Mouse (Mus musculus): Measurements from ENCODE around the gene Ndufb4.
"Not testable (repeated sequence)": the region's sequence is repeated elsewhere in the genome, so short reads cannot be mapped to it uniquely, and the experiment has no call there.

Ndufb4 gene

DNA sequence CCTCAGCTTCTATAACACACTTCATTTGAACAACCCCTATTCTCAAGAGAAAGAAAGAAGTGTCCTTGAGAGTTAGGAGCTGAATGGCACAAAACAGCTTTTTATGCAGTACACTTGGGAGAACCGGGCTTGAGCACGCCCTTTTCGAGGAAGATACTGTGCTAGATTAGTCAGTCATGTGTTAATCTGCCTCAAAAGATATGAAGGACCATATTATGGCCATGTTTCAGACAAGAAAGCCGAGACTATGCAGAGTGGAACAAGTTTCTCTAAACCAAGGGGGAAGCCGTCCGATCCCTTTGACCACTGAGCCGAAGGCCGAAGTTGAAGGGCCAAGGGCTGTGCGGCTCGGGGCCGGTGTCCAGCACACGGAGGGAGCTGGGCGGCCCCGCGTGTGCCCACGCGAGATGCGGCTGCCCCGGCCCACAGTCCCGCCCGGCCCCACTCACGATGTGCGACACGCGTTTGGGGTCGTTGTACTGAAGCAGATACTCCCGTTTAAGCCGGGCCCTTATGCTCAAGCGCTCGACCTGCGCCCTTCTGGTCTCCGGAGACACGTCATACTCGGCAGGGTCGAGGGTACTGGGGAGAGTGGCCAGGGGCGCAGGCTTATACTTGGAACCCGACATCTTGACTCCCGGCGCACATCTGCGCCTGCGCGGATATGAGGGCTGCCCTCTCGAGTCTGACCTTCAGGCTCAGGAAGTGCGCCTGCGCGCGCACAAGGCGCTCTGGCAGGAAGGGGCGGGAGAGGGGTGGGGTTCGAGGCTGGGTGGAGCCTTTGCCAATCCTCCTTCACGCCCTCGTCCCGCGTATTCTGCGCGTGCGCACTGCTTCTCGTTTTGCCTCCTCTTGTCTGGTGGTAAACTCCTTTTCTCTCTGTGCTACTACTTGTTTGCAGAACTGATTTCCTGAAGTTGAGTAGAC, at the start of gene Ndufb4:
TSS of gene Ndufb4 (minus strand) at position 723 of the 927 bp plus-strand sequence.
- in situ Hi-C loops (cut with MboI, MseI), result loop anchor here in 1 of 2 experiments (10.0 kb wide), 1 partner anchor 911 kb away; no protein-coding TSS in a partner anchor

DNA sequence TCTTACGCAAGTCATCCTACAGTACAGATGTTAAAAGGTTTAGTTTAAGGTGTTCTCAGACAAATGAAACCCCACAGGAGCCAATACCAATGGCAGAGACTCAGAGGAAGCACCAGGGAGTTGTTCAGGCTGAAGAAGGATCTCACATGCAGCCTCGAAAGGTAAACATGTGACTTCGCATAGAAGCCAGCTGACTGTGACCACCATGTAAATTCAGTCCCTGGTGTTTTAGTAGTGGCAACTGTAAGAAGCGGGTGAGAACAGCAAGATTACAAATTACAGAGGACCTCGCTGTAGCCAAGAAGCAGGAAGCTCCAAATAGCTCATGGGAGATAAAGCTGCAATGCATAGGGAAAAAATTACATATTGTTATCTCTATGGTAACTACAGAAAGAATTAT, 49.6 kb upstream of the Ndufb4 start:
- in situ Hi-C loops (cut with MboI, MseI), result no loop called here

DNA sequence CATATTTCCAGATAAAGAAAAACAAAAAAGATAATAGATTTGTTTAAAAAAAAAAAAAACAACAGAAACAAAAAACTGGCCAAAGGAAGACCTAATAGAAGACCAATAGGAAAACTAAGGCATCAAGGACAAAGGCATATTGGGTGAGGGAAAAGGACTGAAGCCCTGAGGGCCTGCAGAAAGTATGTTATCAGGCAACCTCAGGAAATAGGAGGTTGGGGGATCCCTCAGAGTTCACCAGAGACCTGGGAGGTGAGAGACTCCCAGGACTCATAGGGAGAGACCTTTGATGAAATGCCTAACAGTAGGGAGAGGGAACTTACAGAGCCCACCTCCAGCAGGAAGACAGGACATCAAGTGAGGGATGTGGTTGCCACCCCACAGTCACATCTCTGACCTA, 45.8 kb upstream of the Ndufb4 start:
- in situ Hi-C loops (cut with MboI, MseI), result not testable (repeated sequence)

DNA sequence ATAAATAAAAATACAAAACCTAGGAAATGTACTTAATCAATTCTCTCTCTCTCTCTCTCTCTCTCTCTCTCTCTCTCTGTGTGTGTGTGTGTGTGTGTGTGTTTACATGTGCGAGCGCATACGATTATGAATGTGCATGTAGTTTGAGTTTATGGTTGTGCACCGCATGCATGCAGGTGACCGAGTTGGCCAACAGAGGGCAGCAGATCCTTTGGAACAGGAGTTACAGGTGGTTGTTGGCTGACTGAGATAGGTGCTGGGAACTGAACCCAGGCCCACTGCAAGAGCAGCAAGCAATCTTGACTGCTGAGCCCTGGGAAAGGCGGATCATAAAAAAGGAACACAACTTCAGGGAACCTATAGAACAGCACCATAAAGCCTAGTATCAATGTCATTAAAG, 44.5 kb upstream of the Ndufb4 start:
- in situ Hi-C loops (cut with MboI, MseI), result no loop called here

DNA sequence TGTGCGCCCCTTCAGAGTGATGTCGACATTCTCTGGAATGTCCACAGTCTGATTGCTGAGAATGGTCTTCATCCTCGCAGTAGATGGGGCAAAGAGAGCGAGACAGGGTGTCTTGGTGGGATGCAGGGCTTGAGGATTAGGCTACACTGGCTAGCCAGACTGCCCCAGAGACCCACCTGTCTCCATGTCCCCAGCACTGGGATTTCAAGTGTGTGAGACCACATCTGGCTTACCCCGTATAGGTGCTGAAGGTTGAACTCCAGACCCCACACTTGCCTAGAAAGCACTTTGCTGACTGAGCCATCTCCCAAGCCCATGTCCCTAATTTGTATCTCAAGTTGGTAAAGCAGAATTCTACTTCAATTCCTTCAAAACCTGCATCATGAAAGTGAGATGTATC, 43.0 kb upstream of the Ndufb4 start:
- in situ Hi-C loops (cut with MboI, MseI), result no loop called here

DNA sequence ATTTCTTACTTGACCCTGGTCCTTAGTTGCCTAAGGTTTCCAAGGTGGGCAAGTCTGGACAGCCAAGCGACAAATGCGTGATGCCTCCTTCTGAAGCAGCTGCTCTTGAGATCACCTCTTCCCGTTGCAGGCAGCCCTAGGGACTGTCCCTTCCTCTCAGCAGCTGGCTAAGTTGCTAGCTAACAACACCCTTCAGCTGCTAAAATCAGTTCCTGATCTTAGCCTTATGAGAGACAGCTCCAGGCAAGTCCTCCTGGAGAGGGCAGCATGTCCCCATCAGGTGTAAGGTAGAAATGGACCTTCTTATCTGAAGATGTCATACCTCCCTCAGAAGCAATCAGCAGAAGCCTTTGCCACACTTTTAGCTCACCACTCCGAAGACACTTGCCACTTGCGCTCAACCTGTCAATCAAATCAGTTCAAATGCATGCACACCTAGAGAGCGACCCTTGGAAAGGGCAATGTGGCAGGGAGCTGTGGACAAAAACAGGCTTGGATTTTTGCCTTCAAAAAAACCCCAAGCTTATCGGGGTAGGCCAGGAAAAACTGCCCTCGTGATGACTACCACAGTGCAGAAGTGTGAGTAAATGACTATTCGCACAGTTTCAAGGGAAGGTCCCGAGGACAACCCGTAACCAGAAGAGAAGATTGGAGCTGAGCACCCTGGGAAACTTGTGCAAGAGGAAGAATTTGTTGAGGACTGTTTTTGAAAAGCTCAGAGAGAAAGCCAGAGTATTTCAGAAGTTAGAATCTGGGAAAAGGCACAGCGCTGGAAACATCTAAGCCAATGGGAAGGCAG, 36.9 kb upstream of the Ndufb4 start:
- in situ Hi-C loops (cut with MboI, MseI), result no loop called here

DNA sequence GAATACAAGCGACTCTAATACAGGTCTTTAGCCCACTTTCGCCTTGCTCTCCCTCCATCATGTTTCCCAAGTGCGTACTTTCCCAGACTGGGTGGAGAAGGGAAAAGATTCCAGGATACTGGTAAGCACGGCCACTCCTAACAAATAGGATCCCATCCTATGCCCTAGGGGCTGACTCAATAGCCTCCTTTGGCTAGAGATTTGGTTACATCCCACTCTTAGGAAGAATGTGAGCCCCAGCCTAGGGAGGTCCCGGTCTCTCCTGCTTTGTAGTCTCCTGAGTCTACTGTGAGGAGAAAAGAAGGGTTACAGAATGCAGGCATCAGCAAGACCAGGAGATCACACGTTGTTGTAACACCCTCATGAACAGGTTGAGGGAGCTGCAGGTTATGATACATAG, 36.2 kb upstream of the Ndufb4 start:
- in situ Hi-C loops (cut with MboI, MseI), result no loop called here

DNA sequence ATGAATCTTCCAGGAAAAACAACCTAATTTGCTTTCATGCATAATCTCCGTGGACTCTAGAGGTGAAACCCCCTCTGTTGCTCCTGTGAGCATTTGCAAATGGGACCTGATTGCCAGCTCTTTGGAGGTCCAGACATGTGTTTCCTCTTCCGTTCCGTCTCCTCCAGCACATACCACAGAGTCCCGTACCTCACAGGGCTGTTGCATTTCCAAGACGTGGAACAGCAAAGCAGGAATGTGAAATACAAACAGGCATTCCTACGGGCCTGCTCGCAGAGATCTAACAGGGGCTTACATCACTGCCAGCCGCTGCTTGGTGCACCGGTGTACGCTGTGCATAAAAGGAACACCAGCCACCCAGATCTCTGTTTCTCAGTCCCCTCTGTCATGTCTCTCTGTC, 35.7 kb upstream of the Ndufb4 start:
- in situ Hi-C loops (cut with MboI, MseI), result loop anchor here in 1 of 2 experiments (5.0 kb wide), 1 partner anchor 262 kb away; no protein-coding TSS in a partner anchor

DNA sequence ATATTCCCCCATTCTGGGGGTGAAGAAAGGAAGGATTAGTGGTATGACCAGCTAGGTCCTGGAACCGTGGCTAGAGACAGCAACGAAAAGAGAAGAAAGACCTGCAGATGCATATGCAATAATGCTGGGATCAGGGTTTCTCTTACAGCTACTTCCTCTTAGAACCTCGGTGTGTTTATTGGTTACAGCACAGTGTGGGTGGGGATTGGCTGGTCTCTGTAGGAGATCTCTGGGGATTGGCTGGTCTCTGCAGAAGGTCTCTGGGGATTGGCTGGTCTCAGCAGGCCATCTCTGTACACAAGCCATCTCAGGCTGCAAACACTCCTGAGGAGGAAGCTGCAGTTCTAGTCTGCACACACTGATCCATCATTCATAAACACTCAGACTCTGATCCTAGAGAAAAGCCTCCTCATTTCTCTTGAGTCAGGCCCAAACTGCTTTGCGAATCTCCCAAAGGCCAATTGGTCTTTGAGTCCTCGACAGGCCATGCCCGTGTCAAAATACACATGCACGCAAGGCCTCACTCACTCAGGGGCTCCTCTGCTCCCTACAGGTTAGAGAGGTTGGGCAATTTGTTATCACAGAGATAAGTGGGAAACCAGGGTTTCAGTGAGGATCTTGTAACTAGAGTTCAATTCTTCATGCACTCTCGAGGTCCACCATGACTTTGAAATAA, 35.1 kb upstream of the Ndufb4 start:
- in situ Hi-C loops (cut with MboI, MseI), result loop anchor here in 1 of 2 experiments (5.0 kb wide), 1 partner anchor 263 kb away; no protein-coding TSS in a partner anchor

DNA sequence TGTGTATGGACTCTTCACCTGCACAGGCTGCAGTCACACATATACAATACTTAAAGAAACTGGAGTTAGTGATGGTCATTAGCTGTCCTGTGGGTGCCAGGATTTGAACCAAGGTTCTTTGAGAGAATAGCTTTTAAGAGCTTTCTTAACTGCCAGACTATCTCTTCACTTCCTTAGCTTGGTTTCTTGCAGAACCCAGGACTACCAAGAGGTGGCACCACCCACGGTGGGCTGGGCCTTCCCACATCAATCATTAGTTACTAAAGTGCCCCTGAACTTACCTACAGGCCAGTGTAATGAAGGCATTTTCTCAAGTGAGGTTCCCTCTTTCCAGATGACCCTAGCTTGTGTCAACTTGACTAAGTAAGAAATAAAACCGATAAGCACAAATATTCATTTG, 33.9 kb upstream of the Ndufb4 start:
- in situ Hi-C loops (cut with MboI, MseI), result loop anchor here in 1 of 2 experiments (5.0 kb wide), 1 partner anchor 264 kb away; no protein-coding TSS in a partner anchor

DNA sequence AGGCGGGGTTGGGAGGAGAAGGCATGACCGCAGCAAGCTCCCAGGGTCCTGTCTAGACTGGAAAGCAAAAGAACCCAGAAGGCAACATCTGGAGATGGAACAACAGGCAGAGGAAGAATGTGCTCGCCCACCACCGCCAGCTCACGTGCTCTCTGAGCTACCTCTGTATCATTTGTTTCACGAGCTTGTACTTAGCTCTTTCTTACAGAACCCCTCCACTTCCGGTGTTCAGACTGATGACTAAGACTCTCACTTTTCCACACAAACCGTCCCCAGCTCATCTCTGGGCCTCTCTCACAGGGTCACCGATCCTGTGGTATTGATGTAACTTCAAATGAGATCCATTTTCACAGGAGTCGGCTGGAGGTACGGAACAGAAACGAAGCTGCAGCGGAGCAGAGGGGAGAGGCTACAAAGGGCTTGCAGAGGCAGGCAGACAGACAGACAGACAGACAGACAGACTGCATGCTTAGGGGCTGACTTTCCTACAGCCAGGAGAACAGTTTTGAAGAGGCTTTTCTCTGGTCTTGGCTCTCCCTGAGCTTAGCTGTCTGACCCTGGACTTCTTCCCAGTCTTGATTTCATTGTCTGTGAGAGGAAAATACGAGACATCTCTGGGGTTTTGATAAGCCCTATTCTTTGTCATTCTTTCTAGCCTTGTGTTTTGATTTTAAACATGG, 33.2 kb upstream of the Ndufb4 start:
- in situ Hi-C loops (cut with MboI, MseI), result loop anchor here in 1 of 2 experiments (5.0 kb wide), 1 partner anchor 265 kb away; no protein-coding TSS in a partner anchor

DNA sequence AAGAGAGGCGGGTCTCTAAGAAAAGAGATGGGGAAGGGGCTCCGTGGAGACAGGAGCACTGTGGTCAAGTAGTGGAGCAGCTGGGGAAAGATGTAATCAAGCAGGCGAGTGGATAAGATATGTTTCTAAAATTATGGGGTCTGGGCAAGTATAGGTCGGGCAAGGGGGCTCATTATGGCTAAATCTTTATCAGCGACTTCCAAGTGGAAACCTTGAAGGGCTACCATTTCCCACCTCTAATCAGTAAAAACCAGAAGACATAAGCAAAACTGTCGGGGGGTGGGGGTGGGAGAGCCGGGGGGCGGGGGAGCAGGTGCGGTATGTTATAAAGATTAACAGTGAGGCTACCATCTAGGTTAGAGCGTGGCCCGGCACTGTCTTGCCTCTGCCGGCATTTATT, 32.6 kb upstream of the Ndufb4 start:
- in situ Hi-C loops (cut with MboI, MseI), result loop anchor here in 1 of 2 experiments (5.0 kb wide), 1 partner anchor 265 kb away; no protein-coding TSS in a partner anchor

DNA sequence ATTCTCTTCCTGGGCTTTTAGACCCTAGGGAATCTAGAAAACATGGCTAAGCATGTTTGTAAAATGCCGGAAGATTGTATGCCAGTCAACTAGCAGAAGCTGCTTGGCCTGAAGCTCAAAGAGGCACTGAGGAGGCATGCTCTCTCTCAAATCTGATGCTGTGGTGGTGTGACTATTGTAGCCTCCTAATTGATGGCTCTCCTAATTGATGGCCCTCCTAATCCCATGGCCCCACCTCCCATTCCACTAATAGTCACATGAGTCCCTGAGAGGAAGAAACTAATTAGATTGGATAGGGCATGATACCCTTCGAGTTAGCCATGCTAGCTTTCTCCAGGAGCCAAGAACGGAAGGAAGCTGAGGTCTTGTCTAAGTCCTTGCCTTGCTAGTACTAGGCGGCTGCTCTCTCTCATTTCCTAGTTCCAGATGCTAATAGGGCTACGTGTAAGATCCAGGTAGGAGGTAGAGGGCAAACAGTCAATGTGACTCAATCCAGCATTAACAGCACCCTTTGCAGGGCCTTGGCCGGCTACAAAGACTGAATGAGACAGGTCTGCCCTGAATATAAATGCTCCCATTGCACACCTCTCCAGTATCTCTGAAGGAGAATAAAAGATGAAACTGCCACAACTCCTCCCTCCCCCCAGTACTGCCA, 31.8 kb upstream of the Ndufb4 start:
- in situ Hi-C loops (cut with MboI, MseI), result loop anchor here in 1 of 2 experiments (5.0 kb wide), 1 partner anchor 266 kb away; no protein-coding TSS in a partner anchor

DNA sequence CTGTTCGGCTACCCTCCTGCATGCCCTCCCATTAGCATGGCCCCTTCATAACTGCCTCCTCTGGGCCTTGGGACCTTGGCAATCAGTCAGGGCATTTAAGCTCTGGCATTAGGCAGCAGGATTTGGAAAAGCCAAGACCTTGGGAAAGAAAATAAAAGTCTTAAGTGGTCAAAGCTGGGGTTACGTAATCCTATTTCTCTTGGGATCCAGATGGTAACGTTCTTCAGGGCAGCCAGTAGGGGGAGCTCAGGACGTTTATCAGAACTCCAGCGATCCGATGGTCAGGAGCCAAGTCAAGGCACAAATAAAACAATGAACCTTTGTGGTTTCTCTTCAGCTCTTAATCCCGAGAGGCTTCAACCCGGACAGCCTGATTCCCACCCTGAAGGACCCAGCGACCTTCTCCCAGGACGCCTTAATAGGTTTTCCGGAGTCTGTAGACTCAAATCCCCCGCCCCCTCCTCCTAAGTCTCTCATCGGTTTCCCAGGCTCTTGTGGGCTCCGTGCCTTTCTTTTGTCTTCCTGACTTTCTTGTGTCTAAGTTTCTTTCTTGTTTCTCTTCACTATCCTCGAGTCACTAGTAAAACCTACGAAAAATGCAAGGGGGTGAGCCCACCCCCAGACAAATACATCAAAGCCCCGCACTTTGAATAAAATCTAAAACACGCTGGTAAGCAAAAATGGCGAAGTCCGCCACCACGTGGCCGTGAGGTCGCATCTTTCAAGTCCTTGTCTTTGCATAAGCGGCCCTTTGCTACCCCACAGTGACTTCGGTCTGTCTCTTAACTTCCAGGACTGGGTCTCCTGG, 30.6 kb upstream of the Ndufb4 start:
- in situ Hi-C loops (cut with MboI, MseI), result loop anchor here in 1 of 2 experiments (5.0 kb wide), 2 partner anchors 38 to 267 kb away; no protein-coding TSS in a partner anchor

DNA sequence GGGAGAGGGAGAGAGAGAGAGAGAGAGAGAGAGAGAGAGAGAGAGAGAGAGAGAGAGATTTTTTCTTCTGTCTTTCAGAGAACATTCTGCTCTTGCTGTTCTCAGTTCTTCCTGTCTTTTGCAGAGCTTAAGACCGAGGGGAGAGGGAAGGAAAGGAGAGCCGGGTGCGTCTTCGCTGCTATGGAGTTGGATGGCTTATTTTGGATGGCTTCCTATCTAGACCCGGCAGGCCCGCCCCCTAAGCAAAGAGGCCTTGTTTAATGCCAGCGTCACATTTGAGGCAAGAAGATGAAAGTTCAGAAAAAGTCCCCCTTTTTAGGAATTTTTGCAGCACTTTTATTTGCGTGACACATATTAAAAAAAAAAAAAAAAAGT, 30.0 kb upstream of the Ndufb4 start:
- in situ Hi-C loops (cut with MboI, MseI), result loop anchor here in 1 of 2 experiments (5.0 kb wide), 1 partner anchor 37 kb away; no protein-coding TSS in a partner anchor

DNA sequence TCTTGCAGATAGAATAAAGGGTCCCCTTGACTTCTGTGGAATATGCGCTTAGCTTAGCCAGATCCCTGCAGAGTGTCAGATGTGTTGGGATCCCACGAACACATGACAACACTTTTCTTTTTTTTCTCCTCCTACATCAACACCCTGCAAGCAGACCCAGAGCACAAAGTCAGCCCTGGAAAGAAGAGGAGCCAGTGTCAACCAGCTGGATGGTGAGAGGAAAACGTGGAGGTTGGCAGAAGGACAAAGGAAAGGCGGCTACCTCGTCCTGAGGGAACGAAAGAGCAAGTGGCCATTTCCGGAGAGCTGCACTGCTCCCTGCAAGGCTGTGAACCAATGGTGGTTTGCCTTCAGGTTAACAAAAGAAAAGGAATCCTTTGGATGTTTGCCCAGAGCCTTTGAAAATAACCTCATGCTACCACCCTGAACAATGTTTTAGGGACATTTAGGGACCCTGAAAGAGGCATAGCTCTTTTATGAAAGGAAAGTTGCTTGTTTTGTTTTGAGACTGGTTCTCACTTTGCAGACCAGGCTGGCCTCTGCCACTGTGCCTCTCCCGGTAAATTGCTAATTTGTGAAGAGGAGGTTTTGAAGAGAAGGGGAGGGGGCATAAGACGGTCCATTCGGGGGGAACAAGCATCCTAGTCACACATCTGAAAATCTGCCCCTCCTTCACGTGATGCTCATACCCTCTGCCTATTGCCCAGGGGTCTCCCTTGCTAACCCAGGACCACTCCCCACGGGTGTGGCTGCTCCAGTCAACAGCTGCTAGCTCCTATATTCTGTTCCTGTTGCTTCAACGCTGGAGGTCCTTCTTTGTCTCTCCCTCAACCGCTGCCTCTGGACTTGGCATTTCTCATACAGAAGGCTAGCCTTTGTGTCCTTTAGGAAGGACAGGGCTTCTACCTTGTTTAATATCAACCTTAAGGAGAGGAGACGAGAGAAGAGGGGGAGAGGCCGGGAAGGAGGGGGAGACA, 29.2 kb upstream of the Ndufb4 start:
- in situ Hi-C loops (cut with MboI, MseI), result loop anchor here in 1 of 2 experiments (5.0 kb wide), 1 partner anchor 36 kb away; no protein-coding TSS in a partner anchor

DNA sequence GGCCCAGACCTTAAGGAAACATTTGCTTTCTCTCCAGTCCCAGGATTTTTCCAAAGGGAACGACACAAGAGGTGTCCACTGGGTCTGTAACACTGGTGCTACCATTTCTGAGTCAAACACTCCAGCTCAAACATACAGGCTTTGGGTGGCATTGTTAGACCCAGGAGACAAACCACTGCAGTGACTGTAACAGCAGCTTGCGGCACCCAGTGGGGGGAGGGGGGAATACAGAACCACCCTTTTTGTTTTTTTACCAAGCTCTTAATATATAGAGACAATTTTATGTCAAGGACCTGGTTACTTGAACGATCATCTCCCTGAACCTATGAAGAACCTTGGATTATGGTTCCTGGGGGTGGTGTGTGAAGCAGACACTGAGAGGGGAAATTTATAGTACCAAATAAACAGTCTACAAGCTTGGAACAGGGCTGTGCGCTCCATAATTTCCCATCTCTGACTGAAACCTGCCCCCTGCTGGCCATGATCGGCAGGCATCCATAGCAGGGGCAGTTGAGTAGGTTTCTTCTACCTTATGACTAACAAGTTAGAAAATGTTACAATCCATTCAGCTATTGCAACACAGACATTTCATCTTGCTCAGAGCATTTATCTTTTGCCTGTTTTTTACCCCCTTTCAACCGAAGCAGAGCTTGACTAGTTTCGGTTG, 28.2 kb upstream of the Ndufb4 start:
- in situ Hi-C loops (cut with MboI, MseI), result loop anchor here in 1 of 2 experiments (5.0 kb wide), 1 partner anchor 35 kb away; no protein-coding TSS in a partner anchor
